Mouse (Mus musculus) neural tube, embryonic 14.5 days (tissue): ENCODE data around the gene Pi4k2a. TPM values are rescaled to one million over a fixed set of nuclear protein-coding genes. Genes with fewer than 3 reads are reported as not detected.

Source experiments
- ATAC-seq: fragments of 200-750 bp; cut with Nextera tagmentation; 2 replicates; pipeline ENCODE4 v1.8.0; 2017; ENCODE audit warnings: low read depth, mild to moderate bottlenecking, moderate TSS enrichment, moderate library complexity
- H3K27ac ChIP-seq: fragments of 300-500 bp; sonication (generic); 2 replicates; pipeline ENCODE4 v1.5.1; 2014; ENCODE audit warnings: low read depth, mild to moderate bottlenecking, control low read depth, low read length, moderate library complexity, mixed read lengths
- H3K27me3 ChIP-seq: fragments of 300-500 bp; sonication (generic); 2 replicates; pipeline ENCODE4 v1.6.1; 2014; ENCODE audit warnings: low read length; ENCODE audit not compliant: control insufficient read depth, insufficient read depth
- H3K36me3 ChIP-seq: fragments of 300-500 bp; sonication (generic); 2 replicates; pipeline ENCODE4 v1.6.1; 2014; ENCODE audit warnings: low read length, mixed read lengths; ENCODE audit not compliant: control insufficient read depth, insufficient read depth
- H3K4me1 ChIP-seq: fragments of 300-500 bp; sonication (generic); 2 replicates; pipeline ENCODE4 v1.6.1; 2014; ENCODE audit warnings: low read length; ENCODE audit not compliant: control insufficient read depth, insufficient read depth
- H3K4me2 ChIP-seq: fragments of 300-500 bp; sonication (generic); 2 replicates; pipeline ENCODE4 v1.6.1; 2014; ENCODE audit warnings: mild to moderate bottlenecking, low read depth, low read length, control low read depth
- H3K4me3 ChIP-seq: fragments of 300-500 bp; sonication (generic); 2 replicates; pipeline ENCODE4 v1.5.1; 2014; ENCODE audit warnings: low read depth, low read length, control low read depth, mixed read lengths
- H3K9ac ChIP-seq: fragments of 300-500 bp; sonication (generic); replicated peaks from 2 replicates; pipeline ENCODE4 v1.6.1; 2014; ENCODE audit warnings: low read depth, mild to moderate bottlenecking, control low read depth, low read length, mixed read lengths
- H3K9me3 ChIP-seq: fragments of 300-500 bp; sonication (generic); 2 replicates; pipeline ENCODE4 v1.6.1; 2016; ENCODE audit warnings: low read length; ENCODE audit not compliant: control insufficient read depth
- WGBS: fragments of 180-500 bp; shearing (Covaris S2); extraction: QIAGEN DNeasy Blood & Tissue Kit; methylation state at CpG from one replicate; pipeline ENCODE4 v1.1.7; 2014; 5-methylcytosine and 5-hydroxymethylcytosine counted together
- polyA plus RNA-seq: library from polyadenylated mRNA; unstranded; fragments of >200 nt; fragmentation: Nextera tagmentation; extraction: Ambion mirVana; gene quantifications from 2 replicates; pipeline ENCODE4 v1.2.1, GENCODE M21; 2014

The Pi4k2a gene
- polyA plus RNA-seq, 1 experiment from 2014 or later = 35.3 TPM

- Histone ChIP-seq H3K27ac (no peak overlapping the region), H3K4me2 (no peak overlapping the region), H3K9me3 (no peaks in the 10 kb centered on the region), H3K36me3 (no peaks in the 10 kb centered on the region), H3K9ac (no peak overlapping the region), H3K4me3 (no peak overlapping the region), H3K4me1 (no peaks in the 10 kb centered on the region), H3K27me3 (no peaks in the 10 kb centered on the region)
- 28% methylated on average over 5 of the region's 5 CpGs for WGBS
- ATAC-seq = no peak
Observed at GRCm38 (mm10) chr19:42136126-42136525, 45.9 kb downstream of the Pi4k2a start.

- no peaks in the 10 kb centered on the region for H3K4me1 ChIP-seq
- no peak overlapping the region for H3K4me2 ChIP-seq
- H3K9me3 ChIP-seq = no peaks in the 10 kb centered on the region
- H3K4me3 ChIP-seq = no peak overlapping the region
- no peak overlapping the region for H3K9ac ChIP-seq
- ATAC-seq = no peak
- no peaks in the 10 kb centered on the region for H3K27me3 ChIP-seq
- no peak overlapping the region for H3K27ac ChIP-seq
- 94% methylated on average over 4 of the region's 4 CpGs for WGBS
- H3K36me3 ChIP-seq = no peaks in the 10 kb centered on the region
Observed at GRCm38 (mm10) chr19:42137167-42137672, 47.0 kb downstream of the Pi4k2a start.

- Histone ChIP-seq H3K9me3 (no peaks in the 10 kb centered on the region), H3K9ac (no peak overlapping the region), H3K4me3 (no peak overlapping the region), H3K27ac (no peak overlapping the region), H3K4me2 (no peak overlapping the region), H3K36me3 (no peaks in the 10 kb centered on the region), H3K4me1 (no peaks in the 10 kb centered on the region), H3K27me3 (no peaks in the 10 kb centered on the region)
- 92% methylated on average over 15 of the region's 15 CpGs for WGBS
- no peak for ATAC-seq
Observed at GRCm38 (mm10) chr19:42138517-42139285, 48.4 kb downstream of the Pi4k2a start.

GRCm38 (mm10) chr19:42139724-42140517 lies 49.7 kb downstream of the Pi4k2a start:
- H3K27ac ChIP-seq = no peak overlapping the region
- H3K4me1 ChIP-seq = no peaks in the 10 kb centered on the region
- H3K36me3 ChIP-seq = no peaks in the 10 kb centered on the region
- H3K9ac ChIP-seq = no peak overlapping the region
- H3K9me3 ChIP-seq = no peaks in the 10 kb centered on the region
- no peak overlapping the region for H3K4me2 ChIP-seq
- 84% methylated on average over 5 of the region's 5 CpGs for WGBS
- H3K27me3 ChIP-seq = no peaks in the 10 kb centered on the region
- no peak for ATAC-seq
- H3K4me3 ChIP-seq = no peak overlapping the region

GRCm38 (mm10) chr19:42141998-42142397 lies 51.7 kb downstream of the Pi4k2a start:
- no peak overlapping the region for H3K27ac ChIP-seq
- H3K4me2 ChIP-seq = no peak overlapping the region
- 0 out of 2 replicates have a peak, but pooled peaks cover 4% of the 10 kb centered on the region for H3K27me3 ChIP-seq
- no peak overlapping the region for H3K4me3 ChIP-seq
- WGBS = 73% methylated on average over 3 of the region's 3 CpGs
- no peaks in the 10 kb centered on the region for H3K4me1 ChIP-seq
- no peak for ATAC-seq
- H3K9me3 ChIP-seq = no peaks in the 10 kb centered on the region
- no peaks in the 10 kb centered on the region for H3K36me3 ChIP-seq
- no peak overlapping the region for H3K9ac ChIP-seq

- H3K4me2 ChIP-seq = no peak overlapping the region
- H3K27ac ChIP-seq = no peak overlapping the region
- no peak overlapping the region for H3K9ac ChIP-seq
- H3K9me3 ChIP-seq = no peaks in the 10 kb centered on the region
- WGBS = 79% methylated on average over 2 of the region's 2 CpGs
- no peaks in the 10 kb centered on the region for H3K36me3 ChIP-seq
- no peak overlapping the region for H3K4me3 ChIP-seq
- 0 out of 2 replicates have a peak, but pooled peaks cover 4% of the 10 kb centered on the region for H3K27me3 ChIP-seq
- H3K4me1 ChIP-seq = no peaks in the 10 kb centered on the region
- ATAC-seq = no peak
Observed at GRCm38 (mm10) chr19:42142757-42143156, 52.5 kb downstream of the Pi4k2a start.

GRCm38 (mm10) chr19:42144067-42144466 lies 53.8 kb downstream of the Pi4k2a start:
- Histone ChIP-seq H3K4me2 (no peak overlapping the region), H3K27ac (no peak overlapping the region), H3K4me3 (no peak overlapping the region), H3K9ac (no peak overlapping the region), H3K36me3 (no peaks in the 10 kb centered on the region), H3K27me3 (peaks cover 8% of the 10 kb centered on the region; the same call in 1 of the 2 replicates), H3K4me1 (no peaks in the 10 kb centered on the region), H3K9me3 (no peaks in the 10 kb centered on the region)
- 61% methylated on average over 6 of the region's 6 CpGs for whole genome bisulfite sequencing
- ATAC-seq = no peak

GRCm38 (mm10) chr19:42144541-42145167 lies 54.4 kb downstream of the Pi4k2a start:
- H3K9ac ChIP-seq = no peak overlapping the region
- 34% methylated on average over 8 of the region's 8 CpGs for WGBS
- no peak overlapping the region for H3K4me2 ChIP-seq
- no peak overlapping the region for H3K4me3 ChIP-seq
- no peaks in the 10 kb centered on the region for H3K4me1 ChIP-seq
- no peaks in the 10 kb centered on the region for H3K36me3 ChIP-seq
- no peak for ATAC-seq
- no peaks in the 10 kb centered on the region for H3K9me3 ChIP-seq
- no peak overlapping the region for H3K27ac ChIP-seq
- H3K27me3 ChIP-seq = peaks cover 9% of the 10 kb centered on the region; the same call in 1 of the 2 replicates
